Mouse (Mus musculus) central nervous system, embryonic 18 days (tissue): ENCODE measurements around the gene Adss. TPM values are rescaled to one million over a fixed set of nuclear protein-coding genes. Genes with fewer than 3 reads are reported as not detected.

Experiments used
- polyA plus RNA-seq: library from polyadenylated mRNA; depleted of rRNA; stranded (reverse); fragments of >200 nt; gene quantifications from 2 replicates; pipeline ENCODE4 v1.2.3, GENCODE M21; 2012; rRNA removed

Adss gene
- 51.1 and 54.5 TPM in 2 replicates for polyA plus RNA-seq

GRCm38 (mm10) chr1:177796193-177796939 lies at the start of gene Adss:
Gene Adss, minus strand, starts transcription at chr1:177796511.

GRCm38 (mm10) chr1:177729043-177730024 lies 67.0 kb downstream of the Adss start, which contains the start of gene 1700016C15Rik:
Gene 1700016C15Rik, plus strand, starts transcription at chr1:177729814.

Other genes starting within 250 kb of the Adss start
- not detected in 2 replicates for gene 1700016C15Rik, start 66.7 kb downstream of the Adss start, polyA plus RNA-seq
- 0.40 and 0.59 TPM in 2 replicates for gene Catspere2, start 186.9 kb upstream of the Adss start, polyA plus RNA-seq